Mouse (Mus musculus) megakaryocyte-erythroid progenitor cell, adult 5-6 weeks (primary cell): ENCODE data around the gene Emc10. TPM values are rescaled to one million over a fixed set of nuclear protein-coding genes. Genes with fewer than 3 reads are reported as not detected.

Source experiments
- ATAC-seq: replicated peaks from 2 replicates; pipeline ENCODE4 v1.8.0; 2016; ENCODE audit warnings: mild to moderate bottlenecking, inconsistent platforms; ENCODE audit not compliant: severe bottlenecking, poor library complexity, low FRiP score, low TSS enrichment
- total RNA-seq, 2 experiments: library from RNA; stranded (forward) in 1 of 2; stranded (reverse) in 1 of 2; fragments of 200-1000, 215-1000 nt in 1 of 2; fragments of >200 nt in 1 of 2; fragmentation: Nextera tagmentation in 1 of 2; gene quantifications; 2 replicates each; pipeline ENCODE4 v1.2.3; 2014 to 2017

Emc10 gene
- total RNA-seq, 2 experiments from 2014 or later, result 31.1 to 83.9 TPM

DNA sequence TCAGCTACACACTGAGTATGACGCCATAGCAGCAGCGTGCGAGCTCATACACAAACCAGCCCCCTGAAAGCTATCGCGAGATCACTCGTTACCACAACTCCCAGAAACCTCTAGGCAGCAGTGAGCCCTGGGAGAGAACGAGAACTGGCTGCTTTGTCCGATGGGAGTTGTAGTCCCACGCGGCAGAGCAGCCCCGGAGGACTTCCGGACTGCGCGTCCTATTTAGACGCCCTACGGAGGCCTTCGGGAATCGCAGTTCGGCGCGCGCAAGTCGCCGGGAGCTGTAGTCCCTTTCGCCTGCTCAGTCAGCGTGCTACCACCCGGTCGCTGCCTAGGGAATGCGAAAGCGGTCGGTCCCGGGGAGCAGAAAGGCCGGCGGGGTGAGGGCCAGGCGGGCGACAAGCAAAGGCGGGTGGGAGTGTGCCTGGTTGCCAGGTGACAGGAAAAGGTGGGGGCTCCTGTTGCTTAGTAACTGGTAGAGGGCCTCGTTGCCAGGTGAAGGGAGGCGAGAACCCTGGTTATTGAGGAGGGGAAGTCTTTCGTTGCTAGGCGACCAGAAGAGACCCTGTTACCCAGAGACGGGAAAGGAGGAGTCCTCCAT, 28.4 kb downstream of the Emc10 start, which contains the start of gene Josd2:
Josd2 (plus strand) TSS at position 170 of the 601 bp plus-strand sequence.
- peak; percentile 91 for ATAC-seq

DNA sequence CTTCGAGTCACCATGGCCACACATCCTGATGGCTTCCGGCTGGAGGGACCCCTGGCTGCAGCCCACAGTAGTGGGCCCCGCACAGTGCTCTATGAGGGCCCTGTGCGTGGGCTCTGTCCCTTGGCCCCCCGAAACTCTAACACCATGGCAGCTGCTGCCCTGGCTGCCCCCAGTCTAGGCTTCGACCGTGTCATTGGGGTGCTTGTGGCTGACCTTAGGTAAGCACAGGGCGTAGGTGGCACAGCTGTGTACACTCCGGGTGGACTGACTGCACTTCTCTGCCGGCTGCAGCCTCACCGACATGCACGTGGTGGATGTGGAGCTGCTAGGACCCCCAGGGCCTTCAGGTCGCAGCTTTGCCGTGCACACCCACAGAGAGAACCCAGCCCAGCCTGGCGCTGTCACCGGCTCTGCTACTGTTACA, 29.4 kb downstream of the Emc10 start:
- ATAC-seq, result no peak

DNA sequence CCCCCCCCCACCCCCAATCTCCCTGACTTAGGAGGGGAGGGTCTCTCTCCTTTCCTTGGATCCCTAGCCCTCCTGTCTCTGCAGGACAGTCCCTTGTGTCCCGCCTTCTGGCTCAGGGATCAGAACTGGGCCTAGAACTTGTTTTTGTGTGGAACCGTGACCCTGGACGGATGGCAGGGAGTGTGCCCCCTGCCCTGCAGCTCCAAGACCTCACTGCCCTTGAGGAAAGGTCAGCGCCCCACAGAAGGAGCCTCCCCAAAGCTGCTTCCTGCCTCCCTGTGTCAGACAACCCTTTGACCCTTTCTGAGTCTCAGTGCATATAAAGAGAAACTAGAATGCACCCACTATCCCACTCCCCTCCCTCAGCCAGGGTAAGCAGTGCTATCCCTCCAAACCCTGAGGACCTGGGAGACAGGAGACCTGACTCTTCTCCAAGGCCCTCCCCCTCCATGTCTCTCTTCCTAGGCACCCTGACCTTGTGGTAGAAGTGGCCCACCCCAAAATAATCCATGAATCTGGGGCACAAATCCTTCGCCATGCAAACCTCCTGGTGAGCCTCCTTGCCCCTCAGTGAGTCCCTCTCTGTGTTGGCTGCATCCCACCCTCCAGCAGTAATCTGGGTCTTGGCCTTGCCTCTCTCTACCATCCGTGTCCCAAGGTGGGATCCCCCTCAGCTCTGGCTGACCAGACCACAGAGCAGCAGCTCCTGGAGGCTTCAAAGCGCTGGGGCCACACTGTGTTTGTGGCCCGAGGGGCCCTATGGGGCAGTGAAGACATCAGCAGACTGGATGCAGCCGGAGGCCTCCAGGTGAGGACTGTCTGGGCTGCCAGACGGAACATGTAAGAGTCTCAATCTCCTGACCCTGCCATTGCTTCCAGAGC, 30.1 kb downstream of the Emc10 start:
- no peak for ATAC-seq

DNA sequence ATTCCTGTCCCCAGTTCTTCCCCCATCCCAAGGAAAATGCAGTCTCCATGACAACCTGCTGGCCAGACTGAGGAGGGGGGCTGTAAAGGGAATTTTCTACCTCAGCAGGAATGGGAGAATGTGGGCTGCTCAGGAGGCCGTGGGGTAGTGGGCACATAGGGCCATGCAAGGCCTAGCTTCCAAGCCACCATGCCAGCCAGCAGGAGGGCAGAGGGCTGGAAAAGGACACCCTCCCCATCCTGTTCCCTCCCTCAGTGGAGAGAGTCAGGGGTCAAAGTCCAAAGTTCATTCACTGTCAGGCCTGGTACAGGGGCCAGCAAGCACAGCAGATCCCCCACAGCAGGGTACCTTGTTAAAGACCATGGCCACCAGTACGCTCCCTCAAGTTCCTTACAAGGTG, 31.2 kb downstream of the Emc10 start, which contains the start of gene Aspdh:
Aspdh (plus strand) TSS at position 281 of the 400 bp plus-strand sequence.
- ATAC-seq, result no peak

DNA sequence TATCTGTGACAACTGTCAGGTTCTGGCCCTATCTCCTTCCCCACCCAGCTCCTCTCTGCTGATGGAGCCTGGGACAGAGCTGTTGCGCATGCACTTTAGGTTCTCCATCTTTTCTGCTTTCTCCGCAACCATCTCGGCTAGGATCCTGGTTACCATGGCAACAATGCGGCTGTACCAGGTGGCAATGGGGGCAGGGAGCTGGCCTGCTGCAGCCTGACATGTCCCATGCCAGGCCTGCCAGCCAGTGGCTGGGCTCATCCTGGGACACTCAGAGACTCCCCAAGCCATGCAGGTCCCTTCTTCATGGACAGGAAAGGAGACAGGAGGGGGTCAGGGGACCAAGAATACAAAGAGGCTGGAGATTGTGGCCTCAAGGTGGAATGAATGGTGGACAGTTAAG, 31.8 kb downstream of the Emc10 start:
- no peak for ATAC-seq

DNA sequence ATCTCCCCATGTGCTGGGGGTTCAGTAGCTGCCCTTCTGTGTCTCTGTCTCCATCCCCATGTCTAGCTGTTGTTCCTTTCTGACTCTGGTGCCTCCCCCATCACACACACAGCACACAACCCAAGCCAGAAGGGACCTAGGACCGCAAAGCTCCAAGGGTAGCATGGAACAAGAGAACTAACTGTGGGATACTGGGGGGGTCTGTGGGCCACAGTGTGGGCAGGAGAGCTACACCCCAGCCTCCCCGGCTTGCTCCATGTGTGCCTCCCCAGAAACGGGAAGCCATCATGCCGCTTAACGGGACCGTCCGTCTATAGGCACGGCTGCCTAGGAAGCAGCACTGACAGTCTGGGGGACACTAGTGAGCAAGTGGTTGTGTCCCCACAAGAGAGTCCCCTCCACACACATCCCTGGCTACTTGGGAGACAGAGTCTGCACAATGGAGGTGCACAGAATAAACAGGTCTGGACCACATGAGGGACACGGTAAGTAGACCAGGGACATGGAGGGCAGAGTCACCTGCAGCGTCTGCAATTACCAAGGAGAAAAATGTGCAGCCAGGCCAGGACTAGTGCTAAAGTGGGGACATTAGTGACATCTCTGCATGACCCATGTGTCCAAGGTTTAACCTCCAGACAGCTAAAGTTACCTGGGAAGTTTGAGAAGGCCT, 32.6 kb downstream of the Emc10 start:
- no peak for ATAC-seq

DNA sequence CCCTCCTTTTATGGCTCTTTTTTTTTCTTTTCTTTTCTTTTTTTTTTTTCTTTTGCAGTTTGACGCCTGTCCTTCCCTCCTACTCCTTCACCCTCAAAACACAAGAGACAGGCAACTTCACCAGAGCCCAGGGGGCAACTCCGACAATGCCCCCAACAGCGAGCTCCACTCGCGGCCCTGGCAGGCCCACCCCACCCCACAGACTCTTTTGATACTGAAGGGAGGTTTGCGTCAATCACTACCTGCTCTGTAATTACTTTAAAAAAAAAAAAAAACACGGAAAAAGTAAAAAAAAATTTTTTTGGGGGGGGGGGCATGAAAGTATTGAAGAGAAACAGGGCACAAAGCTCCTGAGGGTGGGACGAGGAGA, 33.3 kb downstream of the Emc10 start:
- no peak for ATAC-seq

DNA sequence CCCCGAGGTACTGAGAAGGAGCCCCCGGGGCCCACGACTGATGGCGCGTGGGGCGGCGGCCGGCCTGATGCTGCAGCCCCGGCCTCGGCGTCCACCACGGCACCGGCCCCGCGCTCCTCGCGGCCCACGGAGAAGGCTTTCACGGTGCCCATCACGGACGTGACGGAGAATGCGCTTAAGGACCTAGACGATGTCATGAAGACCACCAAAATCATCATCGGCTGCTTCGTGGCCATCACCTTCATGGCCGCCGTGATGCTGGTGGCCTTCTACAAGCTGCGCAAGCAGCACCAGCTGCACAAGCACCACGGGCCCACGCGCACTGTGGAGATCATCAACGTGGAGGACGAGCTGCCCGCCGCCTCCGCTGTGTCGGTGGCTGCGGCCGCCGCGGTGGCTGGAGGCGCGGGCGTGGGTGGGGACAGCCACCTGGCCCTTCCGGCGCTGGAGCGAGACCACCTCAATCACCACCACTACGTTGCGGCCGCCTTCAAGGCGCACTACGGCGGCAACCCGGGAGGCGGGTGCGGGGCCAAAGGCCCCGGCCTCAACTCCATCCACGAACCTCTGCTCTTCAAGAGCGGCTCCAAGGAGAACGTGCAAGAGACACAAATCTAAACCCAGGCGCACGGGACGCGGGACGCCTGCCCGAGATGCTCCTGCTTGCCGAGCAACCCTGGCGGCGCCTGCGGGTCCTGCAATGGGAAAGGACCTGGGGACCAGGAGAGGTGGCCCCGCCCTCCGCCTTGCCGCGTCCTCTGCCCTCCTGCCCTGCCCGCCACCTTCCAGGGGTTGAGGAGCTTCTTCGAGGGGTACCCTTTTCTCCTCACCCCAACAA, 33.9 kb downstream of the Emc10 start:
- peak; percentile 71 for ATAC-seq

DNA sequence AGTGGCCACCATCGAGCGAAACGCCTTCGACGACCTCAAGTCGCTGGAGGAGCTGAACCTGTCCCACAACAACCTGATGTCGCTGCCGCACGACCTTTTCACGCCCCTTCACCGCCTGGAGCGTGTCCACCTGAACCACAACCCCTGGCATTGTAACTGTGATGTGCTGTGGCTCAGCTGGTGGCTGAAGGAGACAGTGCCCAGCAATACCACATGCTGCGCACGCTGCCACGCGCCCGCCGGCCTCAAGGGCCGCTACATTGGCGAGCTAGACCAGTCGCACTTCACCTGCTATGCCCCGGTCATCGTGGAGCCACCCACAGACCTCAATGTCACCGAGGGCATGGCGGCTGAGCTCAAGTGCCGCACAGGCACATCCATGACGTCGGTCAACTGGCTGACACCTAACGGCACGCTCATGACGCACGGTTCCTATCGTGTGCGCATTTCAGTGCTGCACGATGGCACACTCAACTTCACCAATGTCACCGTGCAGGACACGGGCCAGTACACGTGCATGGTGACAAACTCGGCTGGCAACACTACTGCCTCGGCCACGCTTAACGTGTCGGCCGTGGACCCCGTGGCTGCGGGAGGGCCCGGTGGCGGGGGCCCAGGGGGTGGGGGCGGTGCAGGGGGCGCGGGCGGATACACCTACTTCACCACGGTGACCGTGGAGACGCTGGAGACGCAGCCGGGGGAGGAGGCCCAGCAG, 34.7 kb downstream of the Emc10 start:
- ATAC-seq, result no peak

DNA sequence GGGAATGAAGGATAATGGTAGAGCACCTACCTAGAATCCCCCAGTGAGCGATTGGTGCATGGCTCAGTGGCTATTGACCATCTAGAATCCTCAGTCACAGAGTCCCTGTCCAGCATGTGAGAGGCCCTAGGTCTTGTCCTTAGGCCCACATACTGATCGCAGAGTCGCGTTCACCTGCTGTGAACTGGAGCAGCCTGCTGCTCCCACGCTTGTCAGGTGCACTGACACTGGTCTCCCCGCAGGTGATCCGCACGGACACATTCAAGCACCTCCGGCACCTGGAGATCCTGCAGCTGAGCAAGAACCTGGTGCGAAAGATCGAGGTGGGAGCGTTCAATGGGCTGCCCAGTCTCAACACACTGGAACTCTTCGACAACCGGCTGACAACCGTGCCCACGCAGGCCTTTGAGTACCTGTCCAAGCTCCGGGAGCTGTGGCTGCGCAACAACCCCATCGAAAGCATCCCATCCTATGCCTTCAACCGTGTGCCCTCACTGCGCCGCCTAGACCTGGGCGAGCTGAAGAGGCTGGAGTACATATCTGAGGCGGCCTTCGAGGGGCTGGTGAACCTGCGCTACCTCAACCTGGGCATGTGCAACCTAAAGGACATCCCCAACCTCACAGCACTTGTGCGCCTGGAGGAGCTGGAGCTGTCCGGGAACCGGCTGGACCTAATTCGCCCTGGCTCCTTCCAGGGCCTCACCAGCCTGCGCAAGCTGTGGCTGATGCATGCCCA, 35.4 kb downstream of the Emc10 start:
- no peak for ATAC-seq

DNA sequence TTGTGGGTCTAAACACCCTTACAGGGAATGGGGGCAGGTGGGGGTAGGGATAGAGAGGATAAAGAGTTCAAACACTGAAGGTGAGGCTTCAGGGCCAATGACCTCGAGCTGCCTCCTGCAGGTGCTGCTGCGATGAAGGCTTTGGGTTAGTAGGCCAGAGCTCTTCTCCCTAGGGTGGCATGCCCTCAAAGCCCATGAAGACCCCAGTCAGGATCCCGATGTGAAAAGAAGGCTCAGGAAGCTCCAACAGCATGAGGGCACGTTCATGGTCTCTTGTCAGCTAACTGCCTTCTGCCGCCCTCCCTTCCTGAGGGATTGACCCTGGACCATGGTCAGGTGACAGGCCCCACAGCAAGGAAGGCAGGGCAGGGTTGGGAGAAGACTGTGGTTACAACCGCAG, 36.3 kb downstream of the Emc10 start:
- ATAC-seq, result no peak

DNA sequence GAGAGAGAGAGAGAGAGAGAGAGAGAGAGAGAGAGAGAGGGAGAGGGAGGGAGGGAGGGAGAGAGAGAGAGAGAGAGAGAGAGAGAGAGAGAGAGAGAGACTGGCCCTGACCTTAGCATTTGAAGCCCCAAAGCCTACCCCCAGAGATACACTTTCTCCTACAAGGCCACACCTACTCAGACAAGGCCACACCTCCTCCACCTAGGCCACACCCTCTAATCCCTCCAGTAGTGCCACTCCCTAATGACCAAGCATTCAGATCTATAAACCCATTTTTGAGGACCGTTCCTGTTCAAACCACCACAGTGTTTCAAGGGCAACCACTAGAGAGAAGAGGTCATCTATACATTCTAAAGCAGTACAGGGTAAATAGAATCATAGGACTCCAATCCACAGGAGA, 40.0 kb downstream of the Emc10 start:
- no peak for ATAC-seq

DNA sequence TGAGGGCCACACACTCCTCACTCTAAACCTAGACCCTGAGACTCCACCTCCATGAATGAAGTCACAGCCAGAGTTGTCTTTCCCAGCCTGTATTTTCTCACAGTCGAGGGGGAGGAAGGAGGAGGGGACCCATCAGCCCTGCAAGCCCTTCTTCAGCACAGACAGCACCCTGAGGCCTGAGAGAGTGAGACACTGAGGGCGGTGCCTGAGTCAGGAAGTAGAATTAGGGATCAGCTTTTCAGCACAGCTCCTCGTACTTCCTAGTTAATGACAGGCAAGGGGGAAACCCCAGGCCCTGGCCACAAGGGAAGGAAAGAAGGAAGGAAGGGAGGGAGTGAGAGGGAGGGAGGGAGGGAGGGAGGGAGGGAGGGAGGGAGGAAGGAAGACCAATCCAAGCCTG, 43.1 kb downstream of the Emc10 start:
- no peak for ATAC-seq

DNA sequence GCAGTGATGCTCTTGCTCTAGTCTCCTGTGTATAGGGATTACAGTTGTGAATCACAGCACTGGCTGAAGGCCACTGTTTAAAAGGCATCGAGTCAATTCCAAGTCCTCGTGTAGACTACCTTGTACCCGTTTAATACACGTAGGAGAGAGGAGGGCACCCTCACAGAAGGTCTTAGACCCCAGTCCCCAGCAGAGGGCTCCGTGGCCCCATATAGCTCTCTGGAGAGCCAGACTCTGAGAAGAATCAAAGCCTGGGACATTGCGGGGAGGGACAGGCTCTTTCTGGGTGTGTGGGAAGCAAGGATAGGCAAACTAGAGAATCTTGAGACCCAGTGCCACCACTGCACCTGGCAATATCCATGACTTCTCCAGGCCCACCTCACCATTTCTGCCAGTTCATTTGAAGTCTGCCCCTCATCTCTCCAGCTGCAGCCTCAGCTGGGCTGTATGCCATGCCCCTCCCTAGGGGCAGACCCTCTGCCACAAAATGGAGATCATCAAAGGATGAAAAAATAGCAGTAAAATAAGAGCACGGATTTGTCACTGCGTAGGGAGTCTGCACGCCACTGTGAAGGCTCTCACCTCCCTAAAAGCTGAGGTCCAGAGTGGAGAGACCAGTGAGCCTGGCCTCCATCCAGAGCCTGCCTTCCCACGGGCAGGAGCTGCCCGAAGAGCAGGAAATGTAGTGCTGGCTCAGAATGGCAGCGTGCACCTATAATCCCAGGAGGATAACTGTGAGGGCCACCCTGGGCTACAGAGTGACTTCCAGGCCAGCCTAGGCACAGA, 50.1 kb downstream of the Emc10 start:
- ATAC-seq, result no peak

DNA sequence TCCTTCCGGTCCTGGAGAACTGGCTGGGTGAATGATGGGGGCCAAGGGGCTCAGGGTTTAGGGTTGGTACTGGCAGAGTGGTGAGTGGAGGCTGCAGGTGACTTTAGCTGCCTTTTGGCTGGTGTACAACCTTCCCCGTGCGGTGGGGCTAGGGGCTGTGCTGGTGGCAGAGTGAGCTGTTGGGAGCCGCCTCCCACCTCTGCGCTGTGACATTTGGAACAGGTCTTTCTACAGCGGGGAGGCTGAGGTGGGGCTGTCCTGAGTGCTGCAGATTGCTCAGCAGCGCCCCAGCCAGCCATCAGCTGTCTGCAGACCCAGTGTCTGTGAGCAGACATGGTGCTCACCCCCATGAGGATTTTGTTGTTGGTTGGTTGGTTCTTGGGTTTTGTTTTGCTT, 50.8 kb downstream of the Emc10 start:
- ATAC-seq, result no peak

DNA sequence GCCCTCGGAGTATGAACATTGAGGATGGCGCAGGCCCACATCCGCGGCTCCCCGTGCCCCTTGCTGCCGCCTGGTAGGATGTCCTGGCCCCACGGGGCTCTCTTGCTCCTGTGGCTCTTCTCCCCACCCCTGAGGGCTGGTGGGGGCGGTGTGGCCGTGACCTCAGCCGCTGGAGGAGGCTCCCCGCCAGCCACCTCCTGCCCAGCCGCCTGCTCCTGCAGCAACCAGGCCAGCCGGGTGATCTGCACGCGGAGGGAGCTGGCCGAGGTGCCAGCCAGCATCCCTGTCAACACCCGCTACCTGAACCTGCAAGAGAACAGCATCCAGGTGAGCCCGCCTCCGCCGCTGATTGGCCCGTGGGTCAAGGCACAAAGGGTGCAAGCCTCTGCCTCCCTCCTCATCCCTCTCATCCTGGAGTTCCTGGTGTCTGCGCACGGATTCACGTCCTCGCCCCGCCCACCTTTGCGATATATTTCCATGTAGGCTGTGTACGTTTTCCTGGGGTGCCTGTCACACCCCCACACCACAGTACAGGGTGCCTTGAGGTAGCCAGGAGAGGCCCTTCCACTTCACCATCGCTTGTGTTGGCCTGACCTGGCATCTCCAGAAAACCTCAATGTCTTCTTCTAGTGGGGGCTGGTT, 51.3 kb downstream of the Emc10 start:
- ATAC-seq, result no peak
